Mouse (Mus musculus): ENCODE measurements at regions not wholly inside any gene's neighbourhood (a gene's known extent, or its start where the extent isn't known, plus 50 kb on each side); places are given as distances from the start of the nearest gene placed in this dataset.

- Histone ChIP-seq H3K4me2 (no peak overlapping the region), H3K9me3 (no peaks in the 10 kb centered on the region), H3K4me3 (replicated peaks) (no peak overlapping the region), H3K9ac (no peak overlapping the region), H3K27ac (no peak overlapping the region), H3K4me1 (no peaks in the 10 kb centered on the region), H3K27me3 (replicated peaks) (no peaks in the 10 kb centered on the region), H3K36me3 (no peaks in the 10 kb centered on the region)
- no peak for ATAC-seq (ENCODE audit: insufficient read depth, low FRiP score, low read depth)
- WGBS: 82% methylated on average over 4 of the region's 4 CpGs
Measured at GRCm38 (mm10) chr11:19154813-19155616, 136.2 kb upstream of the Meis1 start.

GRCm38 (mm10) chr11:19155617-19155983 is 136.8 kb upstream of the Meis1 start:
- Histone ChIP-seq H3K27ac (no peak overlapping the region), H3K4me1 (no peaks in the 10 kb centered on the region), H3K4me2 (no peak overlapping the region), H3K27me3 (replicated peaks) (no peaks in the 10 kb centered on the region), H3K9ac (no peak overlapping the region), H3K9me3 (no peaks in the 10 kb centered on the region), H3K4me3 (replicated peaks) (no peak overlapping the region), H3K36me3 (no peaks in the 10 kb centered on the region)
- no peak for ATAC-seq (ENCODE audit: insufficient read depth, low FRiP score, low read depth)
- 80% methylated on average over 2 of the region's 2 CpGs for WGBS

DNA sequence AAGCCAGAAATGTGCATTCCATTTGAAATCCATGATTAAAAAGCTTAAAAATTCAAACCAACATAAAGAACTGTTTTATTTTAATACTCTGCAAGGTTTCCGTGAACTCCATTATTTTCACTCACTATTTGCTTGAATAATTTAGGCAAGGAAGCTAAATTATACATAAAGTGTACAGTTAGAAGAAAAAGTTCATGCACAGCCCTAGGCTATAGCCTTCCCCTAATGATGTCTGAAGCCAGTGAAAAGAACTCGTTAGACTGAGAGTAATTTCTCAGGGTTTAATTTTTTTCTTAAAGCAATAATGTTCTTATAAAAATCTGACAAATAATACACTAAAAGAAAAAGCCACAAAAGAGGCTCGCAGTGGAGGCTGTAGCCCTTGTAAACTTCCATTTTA is 141.4 kb upstream of the Meis1 start:
- H3K4me3 ChIP-seq (replicated peaks): no peak overlapping the region
- H3K9ac ChIP-seq: no peak overlapping the region
- no peaks in the 10 kb centered on the region for H3K36me3 ChIP-seq
- H3K9me3 ChIP-seq: no peaks in the 10 kb centered on the region
- H3K4me2 ChIP-seq: no peak overlapping the region
- no peak for ATAC-seq (ENCODE audit: insufficient read depth, low FRiP score, low read depth)
- no peak overlapping the region for H3K27ac ChIP-seq
- H3K4me1 ChIP-seq: no peaks in the 10 kb centered on the region
- 44% methylated on average over 3 of the region's 3 CpGs for WGBS
- H3K27me3 ChIP-seq (replicated peaks): no peaks in the 10 kb centered on the region

DNA sequence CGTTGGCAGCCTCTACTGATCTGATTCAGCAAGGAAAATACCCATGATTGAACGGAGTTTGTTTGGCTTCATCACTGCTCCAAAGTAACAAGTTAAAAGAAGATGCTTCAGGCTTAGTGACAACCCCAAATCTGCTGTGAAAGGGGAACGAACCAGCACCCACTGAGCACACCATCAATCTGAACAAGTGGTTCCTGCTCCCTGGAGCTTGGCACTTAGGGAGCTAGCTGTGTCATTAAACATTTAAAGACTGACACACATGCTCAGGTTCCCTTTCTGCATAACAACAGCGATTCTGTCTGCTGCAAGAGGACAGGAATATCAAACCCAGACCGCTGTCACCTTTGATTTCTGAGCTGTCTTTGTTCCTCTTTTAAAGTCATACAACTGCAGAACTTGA is 141.9 kb upstream of the Meis1 start:
- H3K36me3 ChIP-seq: no peaks in the 10 kb centered on the region
- no peak overlapping the region for H3K4me3 ChIP-seq (replicated peaks)
- H3K27ac ChIP-seq: no peak overlapping the region
- no peak overlapping the region for H3K9ac ChIP-seq
- no peaks in the 10 kb centered on the region for H3K27me3 ChIP-seq (replicated peaks)
- no peaks in the 10 kb centered on the region for H3K9me3 ChIP-seq
- ATAC-seq (ENCODE audit: insufficient read depth, low FRiP score, low read depth): no peak
- H3K4me2 ChIP-seq: no peak overlapping the region
- 30% methylated on average over 5 of the region's 5 CpGs for WGBS
- H3K4me1 ChIP-seq: no peaks in the 10 kb centered on the region

GRCm38 (mm10) chr11:19170938-19171337 is 152.2 kb upstream of the Meis1 start:
- no peaks in the 10 kb centered on the region for H3K36me3 ChIP-seq
- 78% methylated on average over 2 of the region's 2 CpGs for WGBS

DNA sequence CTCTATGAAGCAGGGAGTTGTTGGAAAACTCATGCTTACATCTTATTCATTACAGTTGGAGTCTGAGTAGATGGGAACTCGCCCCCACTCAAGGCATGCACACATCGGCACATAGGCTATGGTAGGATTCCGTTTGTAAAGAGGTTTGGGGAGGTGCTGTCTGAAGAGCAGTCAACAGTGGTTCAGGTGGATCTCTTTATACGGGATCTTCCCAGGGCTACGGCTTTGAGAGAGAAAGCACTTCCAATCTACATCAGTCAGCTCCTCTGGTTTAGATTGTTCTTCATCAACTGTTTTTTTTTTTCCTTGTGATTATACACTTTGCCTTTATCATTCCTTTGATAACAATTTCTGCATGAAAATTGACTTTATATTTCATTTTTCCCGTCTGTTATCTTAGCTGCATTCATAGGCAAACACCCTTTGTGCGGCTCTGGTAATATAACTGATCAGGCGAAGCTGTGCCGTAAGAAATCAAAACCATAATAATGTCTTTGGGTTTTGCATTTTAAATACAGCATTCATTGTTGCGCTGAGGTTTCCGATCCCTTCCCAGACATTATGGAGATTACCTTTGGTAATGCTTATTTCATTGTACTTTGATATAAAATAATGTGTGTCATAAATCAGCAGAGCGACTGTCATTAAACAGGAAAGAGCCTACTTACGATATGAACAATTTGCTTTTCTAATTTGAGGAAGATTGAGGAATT is 155.7 kb upstream of the Meis1 start:
- Histone ChIP-seq H3K36me3 (no peaks in the 10 kb centered on the region), H3K4me2 (no peak overlapping the region), H3K4me3 (replicated peaks) (no peak overlapping the region), H3K9me3 (no peaks in the 10 kb centered on the region), H3K4me1 (no peaks in the 10 kb centered on the region), H3K9ac (no peak overlapping the region), H3K27ac (no peak overlapping the region), H3K27me3 (replicated peaks) (no peaks in the 10 kb centered on the region)
- no peak for ATAC-seq (ENCODE audit: insufficient read depth, low FRiP score, low read depth)
- 86% methylated on average over 13 of the region's 13 CpGs for WGBS

More at GRCm38 (mm10) chr11:19170938-19171337, 152.2 kb upstream of the Meis1 start:
- Histone ChIP-seq H3K9me3 (no peaks in the 10 kb centered on the region), H3K4me3 (replicated peaks) (no peak overlapping the region), H3K4me2 (no peak overlapping the region), H3K27me3 (replicated peaks) (no peaks in the 10 kb centered on the region), H3K27ac (no peak overlapping the region), H3K4me1 (no peaks in the 10 kb centered on the region), H3K9ac (no peak overlapping the region)
- no peak for ATAC-seq (ENCODE audit: insufficient read depth, low FRiP score, low read depth)

- Histone ChIP-seq H3K36me3 (no peaks in the 10 kb centered on the region), H3K9me3 (no peaks in the 10 kb centered on the region), H3K27ac (no peak overlapping the region), H3K9ac (no peak overlapping the region), H3K4me1 (no peaks in the 10 kb centered on the region), H3K27me3 (replicated peaks) (no peaks in the 10 kb centered on the region), H3K4me2 (no peak overlapping the region), H3K4me3 (replicated peaks) (no peak overlapping the region)
- no peak for ATAC-seq (ENCODE audit: insufficient read depth, low FRiP score, low read depth)
- 92% methylated on average over 1 of the region's 1 CpGs for WGBS
Measured at GRCm38 (mm10) chr11:19179290-19179689, 160.5 kb upstream of the Meis1 start.

GRCm38 (mm10) chr11:19189778-19190177 is 171.0 kb upstream of the Meis1 start:
- Histone ChIP-seq H3K4me3 (replicated peaks) (no peak overlapping the region), H3K4me1 (no peaks in the 10 kb centered on the region), H3K4me2 (no peak overlapping the region), H3K9ac (no peak overlapping the region), H3K27me3 (replicated peaks) (no peaks in the 10 kb centered on the region), H3K27ac (no peak overlapping the region), H3K36me3 (no peaks in the 10 kb centered on the region), H3K9me3 (no peaks in the 10 kb centered on the region)
- ATAC-seq (ENCODE audit: insufficient read depth, low FRiP score, low read depth): no peak
- 45% methylated on average over 2 of the region's 2 CpGs for WGBS

DNA sequence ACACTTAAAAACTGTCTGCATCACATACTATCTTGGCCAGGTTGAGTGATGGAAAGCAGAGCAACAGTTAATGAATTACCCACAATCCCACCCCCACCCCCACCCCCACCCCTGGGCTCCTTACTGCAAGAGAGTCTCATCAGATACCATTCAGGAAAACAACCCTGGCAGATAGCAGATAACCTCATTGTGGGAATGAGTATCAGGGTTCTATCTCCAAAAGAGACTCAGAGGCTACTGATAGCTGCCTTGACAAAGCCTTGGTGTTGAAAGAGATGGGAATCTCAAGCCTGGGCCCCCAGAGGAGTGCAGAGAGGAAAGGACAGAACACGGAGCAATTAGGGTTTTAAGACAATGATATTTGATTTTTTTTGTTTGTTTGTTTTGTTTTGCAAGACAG is 175.7 kb upstream of the Meis1 start:
- Histone ChIP-seq H3K27me3 (replicated peaks) (no peaks in the 10 kb centered on the region), H3K4me3 (replicated peaks) (no peak overlapping the region), H3K27ac (no peak overlapping the region), H3K4me2 (no peak overlapping the region), H3K9ac (no peak overlapping the region), H3K4me1 (no peaks in the 10 kb centered on the region), H3K36me3 (no peaks in the 10 kb centered on the region), H3K9me3 (no peaks in the 10 kb centered on the region)
- 33% methylated on average over 1 of the region's 1 CpGs for WGBS
- ATAC-seq (ENCODE audit: insufficient read depth, low FRiP score, low read depth): no peak

DNA sequence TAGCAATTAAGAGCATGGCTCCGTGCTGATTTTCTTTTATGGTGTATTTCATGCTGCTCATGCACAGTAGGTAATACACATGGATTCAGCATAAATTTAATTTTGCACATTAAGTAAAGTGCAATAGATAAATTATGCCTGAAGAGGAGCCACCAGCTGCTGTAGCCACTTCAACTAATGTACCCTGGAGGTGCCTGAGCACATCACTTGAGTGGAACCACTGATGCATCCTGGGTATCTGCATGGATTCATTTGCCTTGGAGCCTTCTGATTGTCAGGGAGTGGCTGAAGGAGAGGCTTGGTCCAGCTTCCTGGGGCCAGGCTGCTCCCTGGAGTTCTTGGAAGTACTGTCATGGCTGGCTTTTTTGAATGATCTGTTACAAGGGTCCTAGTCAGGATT is 179.0 kb upstream of the Meis1 start:
- H3K36me3 ChIP-seq: no peaks in the 10 kb centered on the region
- no peak overlapping the region for H3K27ac ChIP-seq
- ATAC-seq (ENCODE audit: insufficient read depth, low FRiP score, low read depth): no peak
- WGBS: 87% methylated on average over 1 of the region's 1 CpGs
- no peaks in the 10 kb centered on the region for H3K9me3 ChIP-seq
- no peaks in the 10 kb centered on the region for H3K4me1 ChIP-seq
- no peak overlapping the region for H3K4me3 ChIP-seq (replicated peaks)
- H3K4me2 ChIP-seq: no peak overlapping the region
- H3K9ac ChIP-seq: no peak overlapping the region
- no peaks in the 10 kb centered on the region for H3K27me3 ChIP-seq (replicated peaks)

DNA sequence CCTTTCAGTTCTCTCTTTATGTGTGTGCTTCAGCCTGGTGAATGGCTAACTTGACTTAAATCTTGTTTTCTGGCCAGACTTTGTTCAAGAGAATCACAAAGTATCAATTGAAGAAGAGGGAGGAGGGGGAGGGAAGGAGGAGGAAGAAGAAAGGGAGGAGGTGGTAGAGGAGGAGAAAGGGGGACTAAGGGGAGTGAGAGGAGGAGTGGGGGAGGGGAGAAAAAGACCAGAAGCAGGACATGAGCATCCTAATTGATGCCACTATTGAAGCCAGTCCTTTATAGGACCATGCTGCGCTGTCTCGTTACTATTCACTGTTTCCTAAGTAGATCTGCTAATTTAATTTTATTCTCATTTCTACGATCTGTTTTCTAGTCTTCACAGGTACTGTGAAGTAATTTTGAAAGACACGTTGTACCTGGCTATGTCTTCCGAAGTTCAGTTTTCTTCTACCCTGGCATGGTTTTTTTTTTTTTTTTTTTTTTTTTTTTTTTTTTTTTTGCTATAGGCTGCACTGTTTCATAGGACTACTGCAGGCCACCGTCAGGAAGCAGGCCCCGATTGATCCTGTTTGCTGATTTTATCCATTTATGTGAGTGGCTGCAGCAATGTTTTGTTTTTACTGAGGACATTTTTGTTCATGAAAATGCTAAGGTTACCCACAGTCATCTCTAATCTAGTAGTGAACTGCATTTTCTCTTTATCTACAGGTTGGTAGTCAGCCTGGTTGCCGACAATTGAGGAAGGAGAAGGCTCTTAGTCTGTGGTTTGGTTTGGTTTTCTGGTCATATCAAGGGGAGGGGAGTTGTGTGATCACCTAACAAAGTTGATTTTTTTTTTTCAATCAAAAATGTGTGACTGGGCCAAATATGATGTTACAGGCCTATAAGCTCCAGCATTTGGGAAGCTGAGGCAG is 184.1 kb upstream of the Meis1 start:
- ATAC-seq (ENCODE audit: insufficient read depth, low FRiP score, low read depth): no peak

DNA sequence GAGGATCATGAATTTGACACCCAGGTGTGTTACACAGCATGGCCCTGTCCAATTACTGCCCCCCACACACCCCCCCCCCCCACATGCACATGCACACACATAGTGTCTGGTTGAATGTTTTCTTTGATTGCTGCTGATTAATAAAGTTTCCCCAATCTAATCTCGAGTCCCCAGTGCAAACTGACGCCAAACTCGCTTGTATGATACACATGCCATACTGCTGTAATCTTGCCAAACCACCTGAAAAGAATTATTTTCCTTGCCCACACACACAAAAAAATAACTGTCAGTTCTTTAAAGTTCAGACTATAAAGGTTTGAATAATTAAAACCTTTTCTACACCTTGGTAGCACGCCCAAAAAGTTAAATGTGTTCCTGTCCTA is 184.7 kb upstream of the Meis1 start:
- H3K9me3 ChIP-seq: no peaks in the 10 kb centered on the region
- 73% methylated on average over 4 of the region's 4 CpGs for WGBS

More for the DNA sequence above, 184.1 kb upstream of the Meis1 start:
- no peak overlapping the region for H3K9ac ChIP-seq
- H3K4me2 ChIP-seq: no peak overlapping the region
- H3K27ac ChIP-seq: no peak overlapping the region
- H3K4me3 ChIP-seq (replicated peaks): no peak overlapping the region
- H3K36me3 ChIP-seq: no peaks in the 10 kb centered on the region
- 74% methylated on average over 8 of the region's 8 CpGs for WGBS
- no peaks in the 10 kb centered on the region for H3K9me3 ChIP-seq
- H3K4me1 ChIP-seq: no peaks in the 10 kb centered on the region
- no peaks in the 10 kb centered on the region for H3K27me3 ChIP-seq (replicated peaks)

More for the DNA sequence above, 184.7 kb upstream of the Meis1 start:
- H3K9ac ChIP-seq: no peak overlapping the region
- H3K36me3 ChIP-seq: no peaks in the 10 kb centered on the region
- H3K27me3 ChIP-seq (replicated peaks): no peaks in the 10 kb centered on the region
- H3K27ac ChIP-seq: no peak overlapping the region
- H3K4me2 ChIP-seq: no peak overlapping the region
- ATAC-seq (ENCODE audit: insufficient read depth, low FRiP score, low read depth): no peak
- H3K4me3 ChIP-seq (replicated peaks): no peak overlapping the region
- H3K4me1 ChIP-seq: no peaks in the 10 kb centered on the region

Measured in stomach, embryonic 15.5 days (tissue).